Mouse (Mus musculus) cerebellum, adult 11-12 months (tissue): ENCODE data around the gene Gpsm3.

Experiments used
- DNase-seq: peaks from one replicate; pipeline ENCODE4 v3.0.0; 2022

The Gpsm3 gene

GRCm38 (mm10) chr17:34604511-34605237, 15.1 kb downstream of the Gpsm3 start:
- no peak for DNase-seq

GRCm38 (mm10) chr17:34605609-34606008, 16.0 kb downstream of the Gpsm3 start:
- peak; percentile 96 for DNase-seq

GRCm38 (mm10) chr17:34606186-34607039, 16.8 kb downstream of the Gpsm3 start:
- no peak for DNase-seq

GRCm38 (mm10) chr17:34607997-34608396, 18.4 kb downstream of the Gpsm3 start:
- peak; percentile 65 for DNase-seq

DNA sequence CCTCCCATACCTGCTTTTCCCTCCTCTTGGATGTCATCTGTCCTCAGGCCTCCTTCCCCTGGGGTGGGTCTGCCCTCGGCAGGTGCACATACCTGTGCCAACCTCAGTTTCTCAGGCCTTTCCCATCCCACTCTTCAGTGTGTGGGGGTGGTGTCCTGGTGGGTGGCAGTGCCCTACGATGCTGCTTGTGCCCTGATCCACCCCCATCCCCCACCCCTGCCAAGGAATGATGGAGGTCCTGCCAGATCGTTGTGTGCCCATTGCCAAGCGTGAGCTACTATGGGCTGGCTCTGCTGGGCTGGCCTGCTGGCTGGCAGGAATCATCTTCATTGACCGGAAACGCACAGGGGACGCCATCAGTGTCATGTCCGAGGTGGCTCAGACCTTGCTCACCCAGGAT, 21.4 kb downstream of the Gpsm3 start:
- DNase-seq, result no peak

GRCm38 (mm10) chr17:34613054-34613645, 23.5 kb downstream of the Gpsm3 start:
- no peak for DNase-seq

- no peak for DNase-seq
Observed at GRCm38 (mm10) chr17:34613830-34614229, 24.2 kb downstream of the Gpsm3 start.

GRCm38 (mm10) chr17:34615871-34616270, 26.3 kb downstream of the Gpsm3 start, which contains the start of gene Egfl8:
Gene Egfl8, minus strand, starts transcription at chr17:34615971.
- DNase-seq, result no peak

GRCm38 (mm10) chr17:34618999-34619398, 29.4 kb downstream of the Gpsm3 start:
- DNase-seq, result no peak

GRCm38 (mm10) chr17:34621006-34621405, 31.4 kb downstream of the Gpsm3 start:
- no peak for DNase-seq

GRCm38 (mm10) chr17:34623161-34623560, 33.6 kb downstream of the Gpsm3 start:
- no peak for DNase-seq

- DNase-seq, result no peak
Observed at GRCm38 (mm10) chr17:34624981-34625380, 35.4 kb downstream of the Gpsm3 start.

- DNase-seq, result peak; percentile 56
Observed at GRCm38 (mm10) chr17:34626062-34626772, 36.6 kb downstream of the Gpsm3 start.

DNA sequence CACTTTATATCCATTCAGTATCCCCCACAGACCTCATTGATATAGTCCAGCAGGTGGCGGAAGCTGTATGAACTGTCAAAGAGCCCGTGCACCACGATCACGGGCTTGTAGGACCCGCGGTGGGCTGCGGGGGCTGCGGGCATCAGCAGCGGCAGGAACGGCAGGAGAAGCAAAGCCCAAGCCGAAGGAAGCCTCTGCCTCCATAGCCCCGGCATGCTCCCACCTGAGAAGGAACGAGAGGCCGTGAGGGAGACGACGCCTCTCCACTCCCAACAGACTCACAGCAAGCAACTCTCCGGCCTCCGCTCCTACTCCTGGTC, 37.1 kb downstream of the Gpsm3 start:
- DNase-seq, result no peak

DNA sequence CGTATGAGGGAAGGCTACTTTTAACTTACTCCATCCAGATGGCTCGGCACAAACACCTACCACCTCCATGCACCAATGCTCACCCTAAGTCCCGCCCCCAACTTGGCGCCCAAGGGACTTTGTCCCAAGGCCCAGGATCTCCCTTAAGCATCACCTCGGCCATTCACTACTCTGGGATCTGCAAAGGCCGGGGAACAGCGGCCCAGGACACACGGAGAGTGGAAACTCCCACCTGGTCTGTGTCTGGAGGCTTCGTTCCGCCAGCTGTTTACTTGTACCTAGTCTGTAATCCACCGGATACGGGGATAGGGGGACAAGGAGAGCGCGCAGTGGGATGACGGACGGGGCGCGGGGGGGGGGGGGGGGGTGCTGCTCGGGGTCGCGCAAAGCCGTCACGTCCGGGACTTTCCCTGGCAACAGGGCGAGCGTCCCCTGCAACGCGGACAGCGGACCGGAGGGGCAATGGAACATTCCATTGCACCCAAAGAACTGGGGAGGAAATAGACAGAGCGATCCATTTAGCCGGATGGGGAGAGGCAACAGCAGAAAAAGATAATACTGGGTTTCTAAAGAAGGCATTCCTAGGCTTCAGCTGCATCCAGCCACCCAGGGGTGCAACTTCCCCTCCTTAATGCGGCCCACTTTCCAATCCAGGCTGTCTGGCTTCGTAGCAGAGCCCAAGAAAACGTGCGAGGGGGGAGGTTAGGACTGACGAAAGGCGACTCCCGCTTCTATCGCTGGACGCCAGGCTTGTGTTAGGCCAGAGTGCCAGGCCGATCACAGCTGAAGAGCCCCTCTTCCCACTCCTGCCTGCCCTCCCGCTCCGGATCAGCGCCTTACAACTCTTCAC, 37.7 kb downstream of the Gpsm3 start:
- DNase-seq, result peak; percentile 92

DNA sequence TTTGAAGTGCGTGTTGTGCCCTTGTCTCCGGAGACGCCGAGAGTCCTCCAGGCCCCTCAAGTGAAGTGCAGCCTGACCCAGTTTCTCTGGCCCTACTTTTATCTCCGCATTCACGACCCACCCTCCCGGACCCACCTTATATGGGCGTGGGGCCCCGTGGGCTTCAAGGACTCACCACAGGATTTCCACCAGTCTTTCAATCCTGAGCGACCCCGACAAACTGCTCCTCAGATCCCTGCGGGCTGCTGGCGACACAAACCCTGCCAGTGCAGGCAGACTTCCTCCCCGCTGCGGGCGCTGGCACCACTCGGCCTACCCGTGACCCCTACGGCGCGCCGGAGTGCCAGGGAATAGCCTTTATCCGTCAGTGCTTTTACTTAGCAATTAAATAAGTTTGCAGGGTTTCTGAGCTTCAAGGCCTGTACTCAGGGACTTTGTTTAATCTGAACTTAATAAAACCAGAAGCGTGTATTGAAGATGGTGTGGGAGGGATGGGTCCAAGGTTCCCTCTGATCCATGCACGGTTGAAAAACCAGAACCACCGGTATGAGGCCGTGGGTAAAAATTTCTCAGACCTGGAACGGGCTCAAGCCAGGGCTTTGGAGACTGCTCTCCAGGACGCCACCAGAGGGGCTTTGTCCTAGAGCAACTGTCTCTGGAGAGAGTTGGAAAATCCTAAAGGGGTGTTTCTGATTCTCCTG, 38.5 kb downstream of the Gpsm3 start, which contains the start of gene Ppt2:
TSS of gene Ppt2 (minus strand) at position 568 of the 701 bp plus-strand sequence.
- peak; percentile 86 for DNase-seq

DNA sequence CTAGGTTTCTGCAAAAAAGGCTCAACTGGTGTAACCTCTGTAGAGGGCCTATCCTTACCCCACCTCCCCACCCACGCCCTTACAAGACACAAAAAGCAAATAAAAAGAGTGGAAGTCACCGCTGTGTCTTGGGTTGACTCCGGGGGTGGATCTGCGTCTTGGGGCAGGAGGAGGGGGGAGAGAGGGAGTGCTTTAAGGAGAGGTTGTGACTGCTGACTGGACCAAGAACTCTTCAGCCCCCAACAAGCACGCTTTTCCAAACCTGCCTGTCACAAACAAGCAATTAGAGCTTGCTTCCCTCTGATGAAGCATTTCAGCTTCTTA, 39.0 kb downstream of the Gpsm3 start:
- DNase-seq, result peak; percentile 63

DNA sequence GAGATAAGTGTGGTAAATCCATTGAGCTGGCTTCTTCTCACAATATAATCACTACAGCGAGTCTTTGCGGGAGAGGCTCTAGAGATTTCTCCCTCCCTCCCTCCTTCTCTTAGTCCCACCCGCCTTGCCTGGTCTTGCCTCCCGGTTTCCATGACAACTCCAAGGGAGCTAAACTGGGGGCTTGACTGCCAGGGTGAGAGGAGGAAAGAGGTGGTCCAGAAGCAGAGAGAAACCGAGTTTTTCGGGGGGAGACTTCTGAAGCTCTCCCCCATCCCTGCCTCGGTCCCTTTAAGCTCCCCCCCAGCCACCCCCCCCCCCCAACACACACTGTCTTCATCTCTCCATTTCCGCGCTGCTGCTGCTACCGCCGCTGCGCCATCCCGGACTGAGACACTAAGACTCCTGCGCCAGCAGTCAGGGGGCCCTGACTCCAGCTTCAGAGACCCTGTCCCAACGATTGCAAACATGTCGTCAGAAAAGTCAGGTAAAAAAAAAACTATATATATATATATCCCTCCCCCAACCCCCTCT, 39.7 kb downstream of the Gpsm3 start, which contains the start of gene Prrt1:
TSS of gene Prrt1 (plus strand) at position 313 of the 531 bp plus-strand sequence.
- DNase-seq, result peak; percentile 77

- peak; percentile 72 for DNase-seq
Observed at GRCm38 (mm10) chr17:34629796-34630603, 40.4 kb downstream of the Gpsm3 start.

DNA sequence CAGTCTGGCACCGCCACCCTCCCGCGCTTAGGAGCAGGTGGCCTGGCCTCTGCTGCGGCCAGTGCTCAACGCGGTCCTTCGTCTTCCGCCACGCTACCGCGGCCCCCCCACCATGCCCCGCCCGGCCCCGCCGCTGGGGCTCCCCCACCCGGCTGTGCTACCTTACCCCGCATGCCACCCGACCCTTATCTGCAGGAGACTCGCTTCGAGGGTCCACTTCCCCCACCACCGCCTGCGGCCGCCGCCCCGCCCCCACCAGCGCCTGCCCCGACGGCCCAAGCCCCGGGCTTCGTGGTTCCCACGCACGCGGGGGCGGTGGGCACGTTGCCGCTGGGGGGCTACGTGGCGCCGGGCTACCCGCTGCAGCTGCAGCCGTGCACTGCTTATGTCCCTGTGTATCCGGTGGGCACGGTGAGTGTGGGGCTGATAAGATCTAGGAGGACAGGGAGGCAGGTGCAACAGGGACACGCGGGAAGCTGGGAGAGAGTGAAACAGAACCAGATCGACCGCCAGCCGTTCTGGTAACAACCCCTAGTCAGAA, 41.2 kb downstream of the Gpsm3 start:
- peak; percentile 74 for DNase-seq
